Mouse (Mus musculus) duodenum, adult 2 months (tissue): ENCODE measurements around the gene Tmem42. TPM values are rescaled to one million over a fixed set of nuclear protein-coding genes. Genes with fewer than 3 reads are reported as not detected.

ENCODE experiments used
- polyA plus RNA-seq: library from polyadenylated mRNA; depleted of rRNA; stranded (reverse); fragments of >200 nt; gene quantifications from 2 replicates; pipeline ENCODE4 v1.2.3, GENCODE M21; 2012; ENCODE audit warnings: low replicate concordance; rRNA removed

Tmem42 gene
- 8.5 and 11.1 TPM in 2 replicates for polyA plus RNA-seq

GRCm38 (mm10) chr9:123020995-123021631 lies at the start of gene Tmem42:
Gene Tmem42 (plus strand): TSS chr9:123021326.

GRCm38 (mm10) chr9:123034426-123034825 lies 13.3 kb downstream of the Tmem42 start, which contains the start of gene Tgm4:
Gene Tgm4 (plus strand): TSS chr9:123034726.

Other genes with a start within 250 kb of the Tmem42 start
- gene Tcaim, start 215.8 kb upstream of the Tmem42 start, polyA plus RNA-seq = 0.79 and 1.1 TPM in 2 replicates
- not detected in 2 replicates for gene Gm35549, start 177.3 kb upstream of the Tmem42 start, polyA plus RNA-seq
- 2.0 and 7.3 TPM in 2 replicates for gene Zfp445, start 155.3 kb upstream of the Tmem42 start, polyA plus RNA-seq
- gene Zkscan7, start 135.6 kb upstream of the Tmem42 start, polyA plus RNA-seq = 0.71 and 1.2 TPM in 2 replicates
- 0.05 TPM in 1 of 2 replicates, not detected in the other for gene Zfp105, start 98.3 kb upstream of the Tmem42 start, polyA plus RNA-seq
- gene 1110059G10Rik, start 70.3 kb upstream of the Tmem42 start, polyA plus RNA-seq = 0.69 and 1.1 TPM in 2 replicates
- gene Kif15, start 70.3 kb upstream of the Tmem42 start, polyA plus RNA-seq = 0.51 and 0.92 TPM in 2 replicates
- gene Tgm4, start 13.4 kb downstream of the Tmem42 start, polyA plus RNA-seq = not detected in 2 replicates
- 149 and 287 TPM in 2 replicates for gene Zdhhc3, start 91.9 kb downstream of the Tmem42 start, polyA plus RNA-seq
- gene Exosc7, start 91.9 kb downstream of the Tmem42 start, polyA plus RNA-seq = 4.8 and 9.9 TPM in 2 replicates
- gene Clec3b, start 129.6 kb downstream of the Tmem42 start, polyA plus RNA-seq = 39.9 and 40.1 TPM in 2 replicates
- gene Cdcp1, start 194.7 kb downstream of the Tmem42 start, polyA plus RNA-seq = 14.5 and 21.6 TPM in 2 replicates
- 23.6 and 62.7 TPM in 2 replicates for gene Tmem158, start 239.4 kb downstream of the Tmem42 start, polyA plus RNA-seq